In the genomic region with DNA sequence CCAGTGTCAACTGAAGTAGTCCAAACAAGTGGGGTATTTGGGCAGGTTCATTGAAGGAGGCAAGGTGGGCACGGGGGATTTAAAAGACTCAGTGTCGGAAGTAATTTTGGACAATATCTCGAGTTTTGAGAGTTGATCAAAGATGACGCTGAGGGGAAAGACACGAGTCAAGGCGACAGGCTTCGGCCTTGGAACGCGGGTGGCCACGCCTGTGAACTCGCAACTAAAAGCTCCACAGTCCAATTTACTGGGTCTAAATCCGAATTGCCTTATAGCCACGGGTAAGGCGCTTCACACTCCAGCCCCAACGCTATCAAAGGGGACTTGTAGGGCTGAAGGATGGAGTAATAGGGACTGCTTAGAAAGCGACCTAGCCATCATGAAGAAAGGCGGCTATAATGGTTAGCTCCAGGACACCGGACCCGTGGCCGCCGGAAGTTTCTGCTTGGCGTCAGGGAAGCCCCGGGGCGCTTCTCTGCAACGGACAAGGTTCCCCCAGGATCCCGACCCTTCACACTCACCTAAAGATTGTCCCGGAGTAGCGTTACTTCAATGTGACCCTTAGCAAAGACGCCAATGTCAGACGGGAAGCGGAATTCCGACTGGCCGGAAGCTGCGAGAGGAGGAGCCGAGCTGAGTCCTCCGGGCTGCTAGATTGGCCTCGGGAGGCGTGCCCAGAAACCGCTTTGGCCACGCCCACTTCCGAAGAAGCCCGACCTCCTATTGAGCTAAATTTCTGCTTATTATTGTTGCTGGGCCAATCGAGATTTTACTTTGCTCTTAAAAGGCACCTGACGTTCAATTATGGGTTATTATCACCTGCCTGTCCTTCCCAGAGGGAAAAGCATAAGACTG, we compare ENCODE assay signal across 7 mouse cellular contexts. TPM values are rescaled to one million over a fixed set of nuclear protein-coding genes. Genes with fewer than 3 reads are reported as not detected.
A peak's percentile ranks its signal among the peaks of the same experiment; 100 is the strongest.
DNase-seq lines count a peak whose midpoint lies in the region; ATAC-seq lines count a peak whose summit lies in the region.

A gene (minus strand): TSS at position 622 of the 855 bp plus-strand sequence.

- intact Hi-C loops in gastrocnemius, postnatal 14 days (cut with DNase I; ENCODE audit: low total_unique reads): no loop called here
- intact Hi-C loops in left cerebral cortex, postnatal 14 days (cut with DNase I): no loop called here

- H3K27me3 ChIP-seq in intestine, embryonic 14.5 days (replicated peaks; ENCODE audit: control insufficient read depth, insufficient read depth, low read length): 0 out of 2 replicates have a peak, but pooled peaks cover 3% of the 10 kb centered on the region

- peak within 1 kb of the TSS; percentile 78 for H3K4me2 ChIP-seq in intestine, embryonic 14.5 days (ENCODE audit: low read length)

- peak; percentile 78 to 79 for DNase-seq in adrenal gland, adult 18-20 months (ENCODE audit: low spot score in 2 of 2)
- DNase-seq in embryo, embryonic 10.5 days (ENCODE audit: low spot score): peak; percentile 94
- DNase-seq in gastrocnemius, postnatal 14 days: peak; percentile 87
- peak; percentile 92 for DNase-seq in intestine, embryonic 14.5 days (ENCODE audit: low spot score)
- peak; percentile 85 to 86 for DNase-seq in left cerebral cortex, postnatal 14 days (ENCODE audit: low spot score in 2 of 2)
- peak; percentile 91 for DNase-seq in mesoderm, embryonic 11.5 days (ENCODE audit: low read depth, low spot score)
- DNase-seq in right cerebral cortex, postnatal 36 days (ENCODE audit: low spot score in 2 of 2): peak; percentile 77 to 83

- 2% methylated on average over 44 of the region's 44 CpGs for WGBS in intestine, embryonic 14.5 days

- peak; percentile 94 for ATAC-seq in intestine, embryonic 14.5 days (replicated peaks; ENCODE audit: low FRiP score, low TSS enrichment, low read depth)

- peaks cover 34% of the 10 kb centered on the region for H3K36me3 ChIP-seq in intestine, embryonic 14.5 days (ENCODE audit: control insufficient read depth, insufficient read depth, low read length)

- peak within 1 kb of the TSS; percentile 43; the same call in 1 of the 2 replicates for H3K27ac ChIP-seq in intestine, embryonic 14.5 days (ENCODE audit: low read depth)

- H3K4me1 ChIP-seq in intestine, embryonic 14.5 days (replicated peaks; ENCODE audit: control insufficient read depth, insufficient read depth, low read length): peaks cover 7% of the 10 kb centered on the region

- no peaks in the 10 kb centered on the region for H3K9me3 ChIP-seq in intestine, embryonic 14.5 days (ENCODE audit: control insufficient read depth, low read length)

- H3K9ac ChIP-seq in intestine, embryonic 14.5 days (ENCODE audit: low read length): peak within 1 kb of the TSS; percentile 87

- H3K4me3 ChIP-seq in intestine, embryonic 14.5 days (ENCODE audit: low read depth, low read length): peak within 1 kb of the TSS; percentile 95

RNA-seq across cellular contexts. Expression of the gene that starts here (rescaled TPM):
- 1,000 to 10,000 TPM; 1,148 to 1,842 TPM for total RNA-seq in adrenal gland, adult 18-20 months (2021)
- total RNA-seq in gastrocnemius, postnatal 14 days (2021): 1,000 to 10,000 TPM; 1,322 to 1,882 TPM
- polyA plus RNA-seq in intestine, embryonic 14.5 days (2014; fragmentation: Nextera tagmentation; extraction: Ambion mirVana): 1,084 and 1,229 TPM in 2 replicates
- 100 to 1,000 TPM; 783 to 807 TPM for total RNA-seq in left cerebral cortex, postnatal 14 days (2021)

Comparison
In these comparisons a context has a peak if more than half of its experiments do, and no peak if none do; other contexts are left out.
1. Peak in every context shown above with its lines: DNase-seq, ATAC-seq, H3K4me3 ChIP-seq and H3K27ac ChIP-seq.